Mouse (Mus musculus) hindbrain, embryonic 16.5 days (tissue): ENCODE data around the gene Rad51ap1. TPM values are rescaled to one million over a fixed set of nuclear protein-coding genes. Genes with fewer than 3 reads are reported as not detected.

ENCODE experiments used
- ATAC-seq: fragments of 200-750 bp; cut with Nextera tagmentation; 2 replicates; pipeline ENCODE4 v1.8.0; 2017; ENCODE audit warnings: moderate TSS enrichment, moderate library complexity
- H3K27ac ChIP-seq: fragments of 300-500 bp; sonication (generic); 2 replicates; pipeline ENCODE4 v1.5.1; 2014; ENCODE audit warnings: low read depth, mild to moderate bottlenecking, control low read depth, low read length, moderate library complexity
- H3K27me3 ChIP-seq: fragments of 300-500 bp; sonication (generic); replicated peaks from 2 replicates; pipeline ENCODE4 v1.6.1; 2014; ENCODE audit warnings: low read length; ENCODE audit not compliant: control insufficient read depth, insufficient read depth
- H3K36me3 ChIP-seq: fragments of 300-500 bp; sonication (generic); 2 replicates; pipeline ENCODE4 v1.6.1; 2014; ENCODE audit warnings: mild to moderate bottlenecking, low read length, moderate library complexity, mixed read lengths; ENCODE audit not compliant: control insufficient read depth, insufficient read depth
- H3K4me1 ChIP-seq: fragments of 300-500 bp; sonication (generic); 2 replicates; pipeline ENCODE4 v1.6.1; 2014; ENCODE audit warnings: low read depth, low read length; ENCODE audit not compliant: control insufficient read depth, insufficient read depth
- H3K4me2 ChIP-seq: fragments of 300-500 bp; sonication (generic); 2 replicates; pipeline ENCODE4 v1.6.1; 2014; ENCODE audit warnings: mild to moderate bottlenecking, low read length, control low read depth, moderate library complexity
- H3K4me3 ChIP-seq: fragments of 300-500 bp; sonication (generic); 2 replicates; pipeline ENCODE4 v1.5.1; 2014; ENCODE audit warnings: mild to moderate bottlenecking, low read length, control low read depth, moderate library complexity
- H3K9ac ChIP-seq: fragments of 300-500 bp; sonication (generic); 2 replicates; pipeline ENCODE4 v1.6.1; 2014; ENCODE audit warnings: low read depth, mild to moderate bottlenecking, control low read depth, low read length, moderate library complexity
- H3K9me3 ChIP-seq: fragments of 300-500 bp; sonication (generic); 2 replicates; pipeline ENCODE4 v1.6.1; 2014; ENCODE audit warnings: mild to moderate bottlenecking, low read length, moderate library complexity; ENCODE audit not compliant: control insufficient read depth
- WGBS: fragments of 180-500 bp; shearing (Covaris S2); extraction: QIAGEN DNeasy Blood & Tissue Kit; methylation state at CpG from one replicate; pipeline ENCODE4 v1.1.7; 2014; 5-methylcytosine and 5-hydroxymethylcytosine counted together
- polyA plus RNA-seq: library from polyadenylated mRNA; unstranded; fragments of >200 nt; fragmentation: Nextera tagmentation; extraction: Ambion mirVana; gene quantifications from 2 replicates; pipeline ENCODE4 v1.2.1, GENCODE M21; 2015

The Rad51ap1 gene
- polyA plus RNA-seq, 1 experiment from 2014 or later, result 15.2 TPM

- ATAC-seq, result no peak
- WGBS, result 88% methylated on average over 8 of the region's 8 CpGs
These were observed 62.3 kb downstream of the Rad51ap1 start for GRCm38 (mm10) chr6:126877118-126877517.

More at GRCm38 (mm10) chr6:126877118-126877517, 62.3 kb downstream of the Rad51ap1 start:
- H3K9ac ChIP-seq, result no peak overlapping the region
- H3K9me3 ChIP-seq, result no peaks in the 10 kb centered on the region
- no peak overlapping the region for H3K27ac ChIP-seq
- H3K27me3 ChIP-seq, result no peaks in the 10 kb centered on the region
- H3K4me2 ChIP-seq, result no peak overlapping the region
- no peaks in the 10 kb centered on the region for H3K4me1 ChIP-seq
- no peak overlapping the region for H3K4me3 ChIP-seq
- no peaks in the 10 kb centered on the region for H3K36me3 ChIP-seq

Other genes starting within 250 kb of the Rad51ap1 start
- 25.5 and 29.9 TPM in 2 replicates for gene Kcna6, start 198.9 kb downstream of the Rad51ap1 start, polyA plus RNA-seq
- gene Ndufa9, start 90.5 kb downstream of the Rad51ap1 start, polyA plus RNA-seq, result 210 and 225 TPM in 2 replicates
- 0.11 and 0.25 TPM in 2 replicates for gene Akap3, start 86.5 kb downstream of the Rad51ap1 start, polyA plus RNA-seq
- gene Dyrk4, start 17.7 kb downstream of the Rad51ap1 start, polyA plus RNA-seq, result 0.14 TPM in 1 of 2 replicates, not detected in the other
- 30.2 and 32.2 TPM in 2 replicates for gene D6Wsu163e, start 375 bp upstream of the Rad51ap1 start, polyA plus RNA-seq
- gene Fgf6, start 76.0 kb upstream of the Rad51ap1 start, polyA plus RNA-seq, result 0.07 TPM in 1 of 2 replicates, not detected in the other
- 0.30 and 0.33 TPM in 2 replicates for gene Fgf23, start 133.3 kb upstream of the Rad51ap1 start, polyA plus RNA-seq
- gene Tigar, start 170.0 kb upstream of the Rad51ap1 start, polyA plus RNA-seq, result 6.0 and 8.6 TPM in 2 replicates
- 248 and 340 TPM in 2 replicates for gene Ccnd2, start 212.6 kb upstream of the Rad51ap1 start, polyA plus RNA-seq